Mouse (Mus musculus) c-Kit-positive CD71-positive TER-119-positive erythroid progenitor cells, embryonic 14.5 days (primary cell): ENCODE measurements around the gene Cdc20.

ENCODE experiments used
- DNase-seq: peaks from one replicate; pipeline ENCODE4 v3.0.0-alpha.2; 2013; ENCODE audit warnings: low spot score

Gene Cdc20

DNA sequence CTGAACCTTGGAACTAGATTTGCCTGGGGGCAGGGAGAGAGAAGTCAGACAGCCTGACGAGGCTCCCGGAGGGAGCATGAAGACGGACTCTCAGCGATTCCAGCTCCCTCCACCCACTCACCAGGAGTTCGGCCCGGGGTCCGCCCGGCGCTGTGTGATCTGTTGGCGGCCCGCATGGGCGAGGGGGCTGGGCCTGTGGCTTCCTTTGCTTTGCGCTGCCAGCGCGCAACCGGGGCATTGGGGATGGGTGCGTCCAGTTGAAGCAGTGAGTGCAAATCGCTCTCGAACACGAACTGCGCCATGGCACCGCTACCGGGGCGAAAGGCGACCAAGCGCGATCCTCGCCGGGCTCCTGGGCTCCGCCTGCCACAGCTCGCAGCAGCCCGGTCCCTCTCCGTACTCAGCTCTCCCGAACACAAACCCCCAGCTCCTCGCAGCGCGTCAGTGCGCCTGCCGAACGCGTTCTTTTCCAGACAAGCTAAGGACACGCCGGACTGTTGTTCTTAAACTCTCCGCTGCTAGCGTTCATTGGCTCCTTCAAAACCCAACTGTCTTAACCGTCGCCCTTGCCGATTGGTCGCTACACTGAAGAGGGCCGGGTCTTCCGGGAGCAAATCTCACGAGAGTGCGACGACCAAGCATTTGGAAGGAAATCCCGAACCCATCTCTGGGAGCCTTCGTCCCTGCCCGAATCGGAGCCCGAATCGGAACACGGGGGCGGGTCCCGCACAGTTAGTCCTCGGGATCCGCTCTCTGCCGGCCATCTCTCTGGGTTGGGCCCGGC is at the start of gene Cdc20:
Gene Cdc20 (minus strand): TSS at position 533 of the 784 bp plus-strand sequence.
- DNase-seq: peak; percentile 96

DNA sequence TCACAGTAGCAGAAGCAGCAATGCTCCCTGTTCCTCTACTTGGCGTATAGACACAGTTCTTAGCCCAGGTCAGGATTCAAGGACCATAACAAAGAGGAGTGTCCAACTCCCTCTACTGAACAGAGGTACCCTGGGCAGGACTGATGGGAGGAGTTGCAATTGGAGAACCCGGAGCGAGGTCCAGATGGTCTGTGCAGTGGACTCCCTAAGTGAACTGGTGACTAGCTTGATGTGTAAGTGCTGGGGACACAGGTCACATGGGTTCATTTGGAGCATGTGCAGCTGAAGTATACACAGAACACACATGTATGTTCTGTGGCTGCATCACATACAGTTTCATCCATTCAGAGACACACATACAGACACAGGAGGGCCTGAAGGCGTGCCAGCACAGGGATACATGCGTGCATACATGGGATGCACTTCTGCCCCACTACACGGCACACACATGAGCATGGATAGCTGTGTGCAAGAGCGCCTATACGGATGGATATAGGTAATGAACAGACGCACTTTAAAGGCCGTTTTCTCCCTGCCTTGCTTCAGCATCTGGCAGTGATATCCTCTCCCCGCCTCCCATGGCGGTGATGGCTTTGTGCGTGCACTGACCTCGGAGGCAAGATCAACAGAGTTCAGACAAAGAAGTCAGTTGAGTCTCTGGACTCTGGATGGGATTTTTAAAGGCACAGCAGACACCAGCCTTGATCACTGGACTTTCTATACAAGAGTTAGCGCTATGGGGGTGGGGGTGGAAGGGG is 39.8 kb upstream of the Cdc20 start:
- no peak for DNase-seq

DNA sequence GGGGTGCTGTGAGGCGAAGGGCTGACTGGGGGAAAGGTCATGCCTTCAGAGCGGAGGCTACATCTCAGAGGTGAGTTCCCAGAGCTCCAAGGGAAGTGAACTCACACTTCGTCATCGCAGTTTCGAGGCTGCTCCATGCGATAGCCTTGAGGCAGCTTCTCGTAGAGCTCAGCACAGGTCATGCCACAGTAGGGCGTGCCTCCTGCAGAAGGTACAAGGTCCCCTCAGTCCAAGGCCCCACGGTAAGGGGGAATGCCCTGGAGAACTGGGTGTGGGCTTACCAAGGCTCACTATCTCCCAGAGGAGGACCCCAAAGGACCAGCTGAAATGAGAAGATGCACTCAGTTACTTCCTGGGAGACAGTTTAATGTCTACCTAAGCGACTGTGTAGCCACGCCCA is 35.5 kb upstream of the Cdc20 start:
- no peak for DNase-seq

DNA sequence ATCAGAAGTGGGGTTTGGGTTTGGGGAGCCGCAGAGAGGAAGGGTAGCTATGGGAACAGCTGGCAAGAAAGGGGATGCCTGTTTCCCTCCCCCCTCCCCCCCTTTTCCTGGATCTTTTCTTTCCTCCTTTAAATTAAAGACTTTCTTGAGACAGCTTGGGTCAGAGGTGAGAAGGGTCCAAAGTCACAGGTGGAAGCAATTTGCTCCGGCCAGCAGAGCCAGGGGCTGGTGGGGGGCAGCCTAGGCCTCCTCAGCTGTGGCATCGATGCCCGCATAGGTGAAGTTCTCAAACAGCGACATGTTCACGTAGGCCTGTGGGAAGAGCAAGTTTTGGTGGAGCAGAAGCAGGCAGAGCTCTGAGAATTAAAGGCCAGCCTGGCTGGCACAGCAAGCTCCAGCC is 34.1 kb upstream of the Cdc20 start:
- no peak for DNase-seq

DNA sequence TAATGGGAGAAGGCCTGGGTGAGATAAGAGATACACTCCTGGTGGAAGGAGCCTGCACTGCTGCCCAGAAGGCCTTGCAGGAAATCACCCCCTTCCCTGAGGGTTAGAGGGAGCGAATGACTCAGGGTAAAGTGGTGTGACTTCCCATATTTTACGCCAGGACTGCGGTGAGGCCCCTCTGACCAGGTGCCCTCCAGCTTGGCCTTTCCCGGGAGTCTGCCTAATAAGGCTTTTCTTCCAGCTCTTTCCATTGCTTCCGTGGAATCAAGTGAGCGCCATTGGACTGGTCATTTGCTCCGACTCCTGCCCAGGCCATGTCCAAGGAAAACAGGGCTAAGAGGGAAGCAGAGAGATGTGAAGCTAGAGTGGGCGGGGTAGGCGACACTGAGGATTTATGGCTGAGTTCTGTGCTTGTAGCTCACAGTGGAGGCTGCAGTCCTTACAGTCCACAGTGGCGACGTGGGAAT is 28.6 kb upstream of the Cdc20 start:
- DNase-seq: no peak

DNA sequence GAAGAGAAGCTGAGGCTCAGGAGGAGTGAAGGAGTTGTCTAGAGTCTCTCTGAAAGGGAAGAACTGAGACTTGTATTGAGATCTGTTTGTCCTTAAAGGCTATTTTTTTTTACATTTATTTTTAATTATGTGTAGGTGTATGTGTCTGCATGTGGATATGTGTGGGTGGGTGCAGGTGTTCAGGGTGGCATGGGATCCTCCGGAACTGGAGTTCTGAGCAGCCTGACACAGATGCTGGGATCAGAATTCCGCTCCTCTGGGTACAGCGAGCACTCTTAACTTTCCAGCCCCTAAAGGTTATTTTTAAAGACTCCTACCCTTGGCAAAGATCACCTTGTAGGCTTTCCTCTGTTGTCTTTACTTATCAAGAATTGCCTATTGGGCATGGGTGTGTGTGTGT is 27.8 kb upstream of the Cdc20 start:
- no peak for DNase-seq

DNA sequence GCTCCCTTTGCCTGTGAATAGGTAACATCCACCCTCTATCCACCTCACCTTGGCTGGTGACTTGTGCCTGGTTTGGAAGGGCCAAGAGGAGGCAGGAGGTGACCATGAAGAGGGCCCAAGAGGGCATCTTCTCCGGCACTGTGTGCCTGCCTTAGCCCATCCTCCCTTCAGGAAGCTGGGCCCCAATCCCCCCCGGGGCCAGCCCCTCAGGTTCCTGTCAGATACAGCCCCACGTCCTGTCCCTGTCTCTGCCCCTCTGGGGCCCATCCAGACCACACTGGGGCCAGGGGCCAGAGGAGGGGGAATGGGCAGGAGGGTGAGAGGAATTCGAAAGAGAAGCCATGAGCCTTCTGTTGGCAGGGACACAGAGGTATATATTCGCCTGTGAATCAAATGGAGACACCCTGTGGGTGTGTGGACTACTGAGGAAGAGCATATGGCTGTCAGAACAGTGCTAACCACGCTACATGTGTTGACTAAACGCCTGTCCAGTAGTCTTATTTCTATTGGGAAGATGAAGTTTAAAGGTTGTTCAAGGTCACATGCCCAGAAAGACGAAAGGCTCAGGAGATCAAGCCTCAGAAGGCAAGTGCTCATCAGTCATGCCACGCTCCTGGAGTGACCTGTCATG is 20.3 kb upstream of the Cdc20 start, which contains the start of gene Mpl:
Gene Mpl (minus strand): TSS at position 169 of the 631 bp plus-strand sequence.
- DNase-seq: no peak

DNA sequence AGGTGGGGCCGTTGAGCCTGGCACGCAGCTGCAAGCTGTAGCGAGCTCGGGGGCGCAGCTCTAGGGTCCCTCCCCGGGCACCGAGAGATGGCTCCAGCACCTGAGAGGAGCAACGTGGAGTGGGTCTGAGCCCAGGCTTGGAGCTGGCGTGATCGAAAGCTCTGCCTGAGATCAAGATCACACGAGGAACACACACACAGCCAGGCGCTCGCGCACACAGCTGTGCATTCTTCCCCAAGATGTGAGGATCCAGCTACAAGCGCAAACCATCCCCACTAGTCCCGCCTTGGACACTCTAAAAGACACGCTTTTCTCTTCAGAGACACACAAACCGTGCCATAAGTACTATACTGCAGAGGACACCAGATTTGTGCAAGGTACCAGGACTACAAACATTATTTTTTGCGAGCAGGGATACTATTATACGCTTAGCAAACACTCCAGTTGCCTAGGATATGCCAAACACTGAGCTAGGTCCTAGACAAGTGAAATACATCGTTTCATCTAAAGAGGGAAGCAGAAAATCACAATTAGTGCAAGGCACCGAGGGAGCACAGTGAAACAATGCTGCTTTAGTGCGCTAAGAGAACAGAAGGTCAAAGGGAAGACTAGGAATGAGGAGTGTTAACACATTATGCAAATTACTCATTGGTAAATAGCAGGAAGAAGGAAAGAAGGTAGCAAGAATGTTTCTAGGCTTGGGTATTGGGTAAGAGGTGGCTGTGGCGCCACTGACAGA is 9.4 kb upstream of the Cdc20 start:
- DNase-seq: no peak

DNA sequence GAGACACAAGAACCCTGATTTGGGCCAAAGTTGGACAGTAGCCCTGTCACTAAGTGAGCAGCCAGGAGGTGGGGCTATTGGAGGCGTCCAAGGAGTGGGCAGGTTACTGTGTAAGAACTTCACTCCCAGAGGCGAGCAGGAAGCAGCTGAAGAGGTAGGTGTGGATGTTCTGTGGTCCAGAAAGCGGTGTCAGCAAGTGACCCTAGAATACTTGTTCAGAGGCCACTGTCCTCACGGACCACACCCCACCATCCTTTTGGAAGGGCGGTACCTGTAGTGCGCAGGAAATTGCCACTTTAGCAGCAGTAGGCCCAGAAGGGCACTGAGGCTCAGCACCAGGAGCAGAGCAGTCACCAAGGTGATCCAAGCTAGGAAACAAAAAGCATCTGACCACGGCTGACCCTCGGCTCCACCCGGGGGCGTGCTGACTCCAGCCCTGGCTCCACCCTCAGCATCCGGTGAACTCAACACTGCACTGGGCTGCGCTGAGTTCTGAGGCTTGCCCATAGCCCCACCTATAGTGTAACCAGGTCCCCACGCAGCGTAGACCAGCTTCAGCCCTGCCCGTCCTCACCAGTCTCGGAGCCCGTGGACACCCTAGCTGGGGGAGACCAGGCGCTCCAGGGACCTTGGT is 8.7 kb upstream of the Cdc20 start:
- no peak for DNase-seq

DNA sequence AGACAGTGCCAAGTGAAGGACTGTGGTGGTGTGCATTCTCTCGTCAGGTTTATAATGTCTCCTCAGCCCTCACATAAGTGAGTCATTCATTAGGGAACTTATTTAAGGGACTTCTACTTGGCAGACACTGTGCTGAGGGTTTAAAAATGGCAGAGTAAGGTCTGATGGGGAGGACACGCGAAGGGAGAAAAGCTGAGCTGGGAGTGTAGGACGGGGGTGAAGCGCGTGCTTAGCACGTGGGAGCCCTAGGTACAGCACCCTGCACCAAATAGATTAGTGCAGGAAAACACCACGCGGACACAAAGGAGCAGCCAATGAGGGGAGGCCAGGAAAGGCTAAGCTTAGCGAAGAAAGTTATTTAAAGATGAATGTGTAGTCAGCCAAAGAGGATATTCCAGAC is 7.9 kb upstream of the Cdc20 start:
- no peak for DNase-seq

DNA sequence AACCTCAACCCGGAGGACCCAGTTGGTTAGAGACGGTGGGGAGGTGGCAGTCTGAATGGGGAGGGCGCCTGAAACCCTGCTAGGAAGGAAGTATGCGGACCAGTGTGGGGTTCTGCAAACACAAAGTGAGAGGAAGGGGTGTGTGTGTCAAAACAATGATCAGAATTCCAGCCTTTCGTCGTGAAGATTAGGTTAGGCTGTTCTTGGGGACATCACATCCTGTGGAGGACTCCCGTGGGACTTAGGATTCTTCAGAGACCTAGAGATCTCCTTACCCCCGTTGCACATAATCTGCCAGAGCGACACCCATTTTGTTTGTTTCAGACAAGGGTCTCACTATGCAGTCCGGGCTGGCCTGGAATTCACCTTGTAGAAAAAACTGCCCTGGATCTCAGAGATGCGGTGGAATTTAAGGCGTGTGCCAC is 689 bp upstream of the Cdc20 start:
- no peak for DNase-seq

DNA sequence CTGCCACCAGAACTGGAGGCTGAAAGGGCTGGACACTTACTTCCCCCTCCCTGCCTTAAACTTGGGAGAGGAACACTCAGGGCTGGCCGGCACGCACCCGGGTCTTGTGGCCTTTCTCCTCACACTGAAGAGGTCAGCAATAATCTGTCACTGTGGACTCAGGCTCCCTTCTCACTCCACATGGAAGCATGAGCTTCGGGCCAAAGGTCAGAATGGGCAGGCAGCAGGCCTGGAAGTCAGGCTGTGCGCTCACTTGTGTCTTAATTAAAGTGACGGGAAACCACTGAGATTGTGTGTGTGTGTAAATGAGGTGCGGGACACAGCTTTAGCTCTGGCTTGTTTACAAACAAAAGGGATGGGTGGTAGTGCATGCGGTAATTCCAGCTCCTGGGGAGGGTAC is 4.8 kb downstream of the Cdc20 start:
- no peak for DNase-seq

DNA sequence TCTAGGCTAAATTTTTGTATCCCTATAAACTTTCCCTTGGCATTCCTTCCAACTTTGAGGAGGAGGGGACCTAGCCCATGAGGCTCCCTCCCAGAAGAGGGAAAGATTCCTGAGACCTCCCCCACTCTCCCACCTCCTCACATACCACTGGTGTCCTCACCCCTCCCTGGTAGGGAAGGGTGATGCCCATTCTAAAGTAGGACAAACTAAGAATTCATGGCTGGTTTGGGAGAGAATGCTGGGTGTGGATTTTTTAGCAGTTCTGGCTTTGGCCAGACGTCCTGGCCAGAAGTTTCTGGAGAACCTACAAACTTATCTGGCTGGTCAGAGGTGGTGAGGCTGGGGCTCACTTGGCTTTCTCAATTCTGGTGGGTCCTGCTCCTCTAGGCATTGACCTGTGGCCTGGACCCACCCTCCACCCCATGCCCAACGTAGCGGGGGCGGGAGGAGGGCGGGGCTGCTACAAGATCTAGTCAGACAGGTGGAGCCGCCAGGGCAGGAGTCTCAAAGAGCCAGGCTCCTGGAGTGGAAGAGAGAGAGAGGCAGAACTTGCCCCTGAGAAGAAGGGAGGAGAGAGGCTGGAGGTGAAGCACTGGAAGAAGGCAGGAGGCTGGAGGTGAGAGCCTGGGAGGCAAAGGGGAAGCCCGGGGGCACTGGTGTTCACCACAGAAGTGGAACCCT is 7.8 kb downstream of the Cdc20 start:
- DNase-seq: no peak

DNA sequence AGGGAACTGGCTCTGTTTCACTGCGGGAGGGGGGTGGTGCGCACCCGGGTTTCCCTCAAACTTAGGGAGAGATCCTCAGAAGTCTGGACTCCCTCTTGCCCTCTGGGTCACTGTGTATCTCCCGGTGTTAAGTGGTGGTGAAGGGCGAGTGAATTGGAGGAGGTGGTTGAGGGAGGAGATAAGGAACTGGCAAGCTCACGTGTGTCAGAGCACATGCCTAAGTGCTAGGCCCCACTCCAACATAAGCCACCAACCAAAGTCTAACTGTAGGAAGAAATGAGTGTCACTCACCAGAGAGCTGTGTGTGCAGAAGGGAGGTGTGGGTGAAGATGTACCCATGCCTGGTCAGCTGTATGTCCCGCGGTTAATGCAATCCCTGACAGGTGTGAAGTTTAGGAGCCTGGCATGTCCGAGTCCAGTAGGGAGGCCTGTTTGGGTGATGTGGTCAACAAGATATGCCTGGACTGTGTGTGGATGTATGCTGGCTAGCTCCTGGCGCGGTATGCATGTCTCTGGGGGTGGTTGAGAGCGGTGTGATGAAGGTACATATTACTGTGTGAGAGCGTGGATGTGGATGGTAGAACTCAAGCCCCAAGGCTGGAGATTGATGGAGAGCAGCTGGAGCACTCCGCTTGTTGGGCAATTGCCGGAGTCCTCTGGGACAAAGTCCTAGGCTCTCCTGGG is 8.5 kb downstream of the Cdc20 start:
- DNase-seq: no peak

DNA sequence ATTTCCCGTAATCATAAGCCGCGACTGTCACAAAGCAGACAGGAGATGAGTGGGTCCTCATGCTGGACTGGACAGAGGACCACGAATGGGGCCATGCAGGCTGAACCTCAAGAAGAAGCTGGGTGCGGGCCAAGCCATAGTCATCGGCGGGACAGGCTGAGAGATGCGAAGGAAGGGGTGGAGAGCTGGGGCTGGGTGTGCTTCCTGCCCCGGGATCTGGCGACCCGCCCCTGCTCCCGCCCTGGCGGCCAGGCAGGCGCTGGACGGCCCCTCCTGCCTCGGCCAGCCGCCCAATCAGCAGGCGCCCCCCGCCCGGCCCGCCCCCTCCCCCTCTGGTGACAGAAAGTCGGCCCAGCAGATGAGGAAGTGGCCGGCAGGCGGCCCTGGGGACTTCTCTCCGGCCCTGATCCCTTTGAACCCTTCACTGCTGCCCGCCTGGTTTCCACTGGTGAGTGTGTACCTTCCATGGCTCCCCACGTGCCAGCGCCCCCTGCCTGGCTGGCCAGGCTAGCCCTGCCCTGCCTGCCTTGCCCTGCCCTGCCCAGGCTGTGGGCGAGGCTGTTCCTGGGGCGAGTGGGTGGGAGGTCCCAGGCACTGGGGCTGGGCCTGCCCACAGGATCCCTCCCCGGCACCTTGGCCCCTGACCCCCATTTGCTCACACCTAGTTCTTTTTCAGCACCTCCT is 9.2 kb downstream of the Cdc20 start, which contains the start of gene Elovl1:
Gene Elovl1 (plus strand): TSS at position 326 of the 684 bp plus-strand sequence.
- DNase-seq: peak; percentile 83

DNA sequence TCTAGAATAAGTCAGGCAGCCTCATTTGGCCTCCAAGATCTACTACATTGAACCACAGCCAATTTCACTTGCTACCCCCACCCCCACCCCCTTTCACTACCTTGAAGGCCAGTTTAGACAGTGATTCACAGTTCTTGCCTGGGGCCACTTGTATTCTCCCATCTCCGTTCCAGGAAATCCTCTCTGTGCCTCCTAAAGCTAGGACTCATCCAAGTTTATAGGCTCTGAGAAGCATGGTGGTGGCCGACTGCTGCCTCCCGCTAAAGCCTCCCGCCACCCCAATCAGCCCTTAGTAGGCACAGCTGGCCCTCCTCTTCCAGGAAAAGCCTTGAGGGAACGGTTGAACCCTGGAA is 9.8 kb downstream of the Cdc20 start:
- DNase-seq: no peak

DNA sequence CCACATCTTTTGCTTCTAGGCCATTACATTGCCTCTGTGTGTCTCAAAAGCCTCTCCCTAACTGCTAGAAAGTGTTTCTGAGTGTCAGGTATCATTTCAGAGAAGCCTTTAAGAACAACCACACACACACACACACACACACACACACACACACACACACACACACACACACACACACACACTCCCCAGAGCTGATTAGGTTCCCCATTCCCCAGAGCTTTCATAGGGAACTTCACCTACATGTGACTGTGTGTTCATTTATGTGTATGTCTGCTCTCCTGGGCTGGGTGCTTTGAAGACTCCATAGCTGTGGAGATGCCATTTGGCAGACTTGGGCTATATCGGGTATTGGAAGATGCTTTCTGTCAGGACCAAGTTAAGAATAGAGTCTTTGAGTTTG is 11.8 kb downstream of the Cdc20 start:
- no peak for DNase-seq

DNA sequence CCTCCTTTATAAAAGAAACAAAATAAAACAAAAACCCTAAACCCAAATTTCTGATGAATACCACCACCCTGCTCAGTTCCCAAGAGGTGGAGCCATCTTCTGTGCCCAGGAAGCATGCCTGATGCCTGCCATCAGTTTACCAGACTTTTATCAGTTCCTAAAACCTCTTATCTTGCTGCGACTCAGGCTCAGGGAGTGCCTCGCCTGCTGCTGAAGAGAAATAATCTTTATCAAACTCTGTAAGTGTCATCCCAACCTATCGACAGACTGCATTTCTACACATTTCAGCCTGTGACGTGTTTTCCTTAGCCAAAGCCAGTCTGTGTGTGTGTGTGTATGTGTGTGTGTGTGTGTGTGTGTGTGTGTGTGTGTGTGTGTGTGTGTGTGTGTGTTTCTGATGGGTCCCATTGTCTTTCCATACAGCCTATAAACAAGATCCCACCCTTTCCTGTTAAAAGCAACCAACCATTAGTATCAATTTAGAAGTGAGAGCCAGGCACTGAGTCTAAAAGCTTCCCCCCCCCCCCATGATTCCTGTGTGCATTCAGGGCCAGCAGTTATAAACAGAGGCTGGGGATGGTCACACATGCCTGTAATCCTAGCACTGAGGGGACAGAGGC is 12.5 kb downstream of the Cdc20 start:
- DNase-seq: peak; percentile 75

DNA sequence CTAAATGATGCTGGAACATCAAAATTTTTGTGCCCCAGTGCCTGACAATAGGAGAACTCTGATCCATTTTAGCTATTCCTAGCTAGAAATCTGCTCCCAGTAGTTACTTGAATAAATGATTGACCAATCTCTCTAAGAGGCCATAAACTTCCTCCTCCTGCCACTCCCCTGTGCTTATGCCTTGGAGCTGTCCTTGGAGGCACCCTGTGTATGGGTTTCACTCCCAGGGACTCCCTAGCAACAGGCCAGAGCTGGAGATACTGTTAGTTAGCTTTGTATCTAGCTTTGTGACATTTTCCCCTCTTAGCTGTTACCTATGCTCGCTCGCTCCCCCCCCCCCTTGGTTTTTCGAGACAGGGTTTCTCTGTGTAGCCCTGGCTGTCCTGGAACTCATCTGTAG is 15.8 kb downstream of the Cdc20 start:
- DNase-seq: no peak
